In the genomic region with DNA sequence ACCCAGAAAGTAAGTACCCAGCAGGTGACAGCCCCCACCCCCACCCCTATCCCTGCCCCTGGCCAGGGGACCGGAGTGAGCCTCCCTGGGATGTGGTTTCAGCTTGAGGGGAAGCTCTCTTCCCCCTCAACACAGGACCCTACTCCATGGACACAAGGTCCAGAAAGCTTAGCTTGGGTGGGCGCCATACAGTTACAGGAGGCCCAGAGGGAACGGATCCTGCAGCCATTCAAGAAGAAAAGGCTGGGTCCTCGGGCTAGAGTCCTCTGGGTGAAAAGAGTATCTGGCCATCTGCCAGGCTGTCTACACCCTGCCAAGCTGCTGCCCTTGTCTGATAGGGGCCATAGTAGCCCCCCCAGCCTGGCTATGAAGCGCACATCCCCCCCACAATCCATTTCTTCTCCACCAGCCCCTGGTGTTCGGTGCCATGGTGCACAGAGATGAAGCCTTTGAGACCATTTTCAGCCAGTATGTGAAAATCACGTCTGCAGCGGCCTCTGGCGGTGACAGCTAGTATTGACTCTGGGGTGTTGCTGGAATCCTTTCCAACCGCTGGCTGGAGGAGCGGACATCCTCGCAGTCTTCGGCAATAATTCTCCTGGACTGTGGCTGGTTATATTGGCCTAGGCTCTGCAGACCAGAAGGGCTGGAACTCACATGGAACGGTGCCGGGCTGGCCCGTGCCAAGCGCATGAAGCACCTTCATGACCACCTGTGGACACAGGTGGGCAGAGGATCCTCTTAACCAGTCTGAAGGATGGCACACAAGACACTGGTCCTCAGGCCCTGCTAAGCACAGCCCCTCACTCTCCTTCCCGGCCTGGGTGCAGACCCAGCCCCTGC, we compare ENCODE assay signal across 9 mouse cellular contexts. TPM values are rescaled to one million over a fixed set of nuclear protein-coding genes. Genes with fewer than 3 reads are reported as not detected.
DNase-seq lines count a peak whose midpoint lies in the region; ATAC-seq and TF ChIP-seq lines count a peak whose summit lies in the region.
"Had no signal": no experiment of that assay in that cellular context is flagged by ENCODE, and none has a peak within 500 bp of the region (broad histone marks: within the 10 kb centered on the region; RNA-seq: fewer than 3 reads in every experiment).

No protein-coding gene starts in this region.

- H3K27me3 ChIP-seq in ES-Bruce4 (ENCODE audit: control insufficient read depth, insufficient read depth, low read length, poor library complexity, severe bottlenecking): no peaks in the 10 kb centered on the region
- H3K27me3 ChIP-seq in forebrain, embryonic 12.5 days: no peaks in the 10 kb centered on the region
- H3K27me3 ChIP-seq in lung, embryonic 15.5 days: no peaks in the 10 kb centered on the region
- H3K27me3 ChIP-seq: limb, embryonic 15.5 days had no signal

- no peaks in the 10 kb centered on the region for H3K36me3 ChIP-seq in ES-Bruce4 (ENCODE audit: control insufficient read depth, insufficient read depth, low read length, poor library complexity, severe bottlenecking)
- H3K36me3 ChIP-seq in forebrain, embryonic 12.5 days (replicated peaks): peaks cover 57% of the 10 kb centered on the region
- H3K36me3 ChIP-seq in lung, embryonic 15.5 days: peaks cover 16% of the 10 kb centered on the region; the same call in 1 of the 2 replicates

- no peak overlapping the region for H3K9ac ChIP-seq in ES-Bruce4 (ENCODE audit: low read depth, poor library complexity, severe bottlenecking)
- no peak overlapping the region for H3K9ac ChIP-seq in forebrain, embryonic 12.5 days
- H3K9ac ChIP-seq in lung, embryonic 15.5 days: no peak overlapping the region
- H3K9ac ChIP-seq: limb, embryonic 15.5 days had no signal

- H3K4me3 ChIP-seq in ES-Bruce4 (ENCODE audit: low read depth, low read length): no peak overlapping the region
- H3K4me3 ChIP-seq in forebrain, embryonic 12.5 days (replicated peaks): no peak overlapping the region
- no peak overlapping the region for H3K4me3 ChIP-seq in lung, embryonic 15.5 days
- H3K4me3 ChIP-seq: limb, embryonic 15.5 days had no signal

- DNase-seq in c-Kit-positive CD71-negative TER-119-negative erythroid progenitor cells, embryonic 14.5 days (ENCODE audit: low read depth): peak; percentile 70
- DNase-seq in heart, postnatal 4 days: peak; percentile 94
- DNase-seq in layer of hippocampus, adult 18-20 months (ENCODE audit: low spot score in 2 of 2): peak; percentile 76 to 90
- DNase-seq in ovary, adult 18-20 months (ENCODE audit: low spot score): peak; percentile 46
- peak; percentile 78 for DNase-seq in thymus, postnatal 0 days (ENCODE audit: low spot score)

- no peak for TF ChIP-seq POLR2A in ES-Bruce4 (IDR thresholded peaks at IDR 0.05; ENCODE audit: insufficient read depth, low read length)

- WGBS in forebrain, embryonic 12.5 days: 47% methylated on average over 18 of the region's 18 CpGs
- 35% methylated on average over 18 of the region's 18 CpGs for WGBS in lung, embryonic 15.5 days

- ATAC-seq in forebrain, embryonic 12.5 days (ENCODE audit: low FRiP score): peak; percentile 59
- peak; percentile 28 for ATAC-seq in lung, embryonic 15.5 days (ENCODE audit: borderline replicate concordance, extremely low read depth, low FRiP score, low TSS enrichment)

- peak; percentile 89 for TF ChIP-seq CTCF in ES-Bruce4 (IDR thresholded peaks at IDR 0.05; ENCODE audit: low read depth, low read length)

- H3K9me3 ChIP-seq in ES-Bruce4 (replicated peaks; ENCODE audit: control insufficient read depth, insufficient read depth, low read length, poor library complexity, severe bottlenecking): no peaks in the 10 kb centered on the region
- H3K9me3 ChIP-seq in forebrain, embryonic 12.5 days: no peaks in the 10 kb centered on the region
- no peaks in the 10 kb centered on the region for H3K9me3 ChIP-seq in lung, embryonic 15.5 days
- H3K9me3 ChIP-seq: limb, embryonic 15.5 days had no signal

- H3K27ac ChIP-seq in ES-Bruce4 (ENCODE audit: insufficient read depth, low read length): no peak overlapping the region
- H3K27ac ChIP-seq in forebrain, embryonic 12.5 days: peak overlapping the region; percentile 65
- H3K27ac ChIP-seq in lung, embryonic 15.5 days: no peak overlapping the region
- H3K27ac ChIP-seq: limb, embryonic 15.5 days had no signal

- TF ChIP-seq EP300 in ES-Bruce4 (IDR thresholded peaks at IDR 0.05; ENCODE audit: insufficient read depth, low read depth, low read length): no peak

- no peaks in the 10 kb centered on the region for H3K4me1 ChIP-seq in ES-Bruce4 (ENCODE audit: control insufficient read depth, insufficient read depth, low read length)
- H3K4me1 ChIP-seq in forebrain, embryonic 12.5 days: peaks cover 11% of the 10 kb centered on the region
- no peaks in the 10 kb centered on the region for H3K4me1 ChIP-seq in lung, embryonic 15.5 days

- no peak overlapping the region for H3K4me2 ChIP-seq in forebrain, embryonic 12.5 days
- no peak overlapping the region for H3K4me2 ChIP-seq in lung, embryonic 15.5 days
- H3K4me2 ChIP-seq: limb, embryonic 15.5 days had no signal

RNA-seq across cellular contexts. Expression of gene Cerk, which starts 50.8 kb away (rescaled TPM):
- polyA plus RNA-seq in ES-Bruce4 (2011; ENCODE audit: insufficient read depth, insufficient read length, low read depth, missing spikeins): 4.2 and 5.5 TPM in 2 replicates
- polyA plus RNA-seq in forebrain, embryonic 12.5 days (2016; fragmentation: Nextera tagmentation; extraction: Ambion mirVana): 24.1 and 24.9 TPM in 2 replicates
- total RNA-seq in heart, postnatal 4 days (2021): 10 to 100 TPM; 39.1 to 40.2 TPM
- total RNA-seq in layer of hippocampus, adult 18-20 months (2021): 10 to 100 TPM; 50.0 to 50.7 TPM
- 26.6 and 27.8 TPM in 2 replicates for polyA plus RNA-seq in lung, embryonic 15.5 days (2015; fragmentation: Nextera tagmentation; extraction: Ambion mirVana)
- 54.4 and 64.4 TPM in 2 replicates for polyA plus RNA-seq in thymus, postnatal 0 days (2015; fragmentation: Nextera tagmentation; extraction: Ambion mirVana)
